Mouse (Mus musculus) hindbrain, embryonic 16.5 days (tissue): ENCODE measurements at regions not wholly inside any gene's neighbourhood (a gene's known extent, or its start where the extent isn't known, plus 50 kb on each side); places are given as distances from the start of the nearest gene placed in this dataset.

ENCODE experiments used
- ATAC-seq: fragments of 200-750 bp; cut with Nextera tagmentation; 2 replicates; pipeline ENCODE4 v1.8.0; 2017; ENCODE audit warnings: moderate TSS enrichment, moderate library complexity
- H3K27ac ChIP-seq: fragments of 300-500 bp; sonication (generic); 2 replicates; pipeline ENCODE4 v1.5.1; 2014; ENCODE audit warnings: low read depth, mild to moderate bottlenecking, control low read depth, low read length, moderate library complexity
- H3K27me3 ChIP-seq: fragments of 300-500 bp; sonication (generic); replicated peaks from 2 replicates; pipeline ENCODE4 v1.6.1; 2014; ENCODE audit warnings: low read length; ENCODE audit not compliant: control insufficient read depth, insufficient read depth
- H3K36me3 ChIP-seq: fragments of 300-500 bp; sonication (generic); 2 replicates; pipeline ENCODE4 v1.6.1; 2014; ENCODE audit warnings: mild to moderate bottlenecking, low read length, moderate library complexity, mixed read lengths; ENCODE audit not compliant: control insufficient read depth, insufficient read depth
- H3K4me1 ChIP-seq: fragments of 300-500 bp; sonication (generic); 2 replicates; pipeline ENCODE4 v1.6.1; 2014; ENCODE audit warnings: low read depth, low read length; ENCODE audit not compliant: control insufficient read depth, insufficient read depth
- H3K4me2 ChIP-seq: fragments of 300-500 bp; sonication (generic); 2 replicates; pipeline ENCODE4 v1.6.1; 2014; ENCODE audit warnings: mild to moderate bottlenecking, low read length, control low read depth, moderate library complexity
- H3K4me3 ChIP-seq: fragments of 300-500 bp; sonication (generic); 2 replicates; pipeline ENCODE4 v1.5.1; 2014; ENCODE audit warnings: mild to moderate bottlenecking, low read length, control low read depth, moderate library complexity
- H3K9ac ChIP-seq: fragments of 300-500 bp; sonication (generic); 2 replicates; pipeline ENCODE4 v1.6.1; 2014; ENCODE audit warnings: low read depth, mild to moderate bottlenecking, control low read depth, low read length, moderate library complexity
- H3K9me3 ChIP-seq: fragments of 300-500 bp; sonication (generic); 2 replicates; pipeline ENCODE4 v1.6.1; 2014; ENCODE audit warnings: mild to moderate bottlenecking, low read length, moderate library complexity; ENCODE audit not compliant: control insufficient read depth
- WGBS: fragments of 180-500 bp; shearing (Covaris S2); extraction: QIAGEN DNeasy Blood & Tissue Kit; methylation state at CpG from one replicate; pipeline ENCODE4 v1.1.7; 2014; 5-methylcytosine and 5-hydroxymethylcytosine counted together

DNA sequence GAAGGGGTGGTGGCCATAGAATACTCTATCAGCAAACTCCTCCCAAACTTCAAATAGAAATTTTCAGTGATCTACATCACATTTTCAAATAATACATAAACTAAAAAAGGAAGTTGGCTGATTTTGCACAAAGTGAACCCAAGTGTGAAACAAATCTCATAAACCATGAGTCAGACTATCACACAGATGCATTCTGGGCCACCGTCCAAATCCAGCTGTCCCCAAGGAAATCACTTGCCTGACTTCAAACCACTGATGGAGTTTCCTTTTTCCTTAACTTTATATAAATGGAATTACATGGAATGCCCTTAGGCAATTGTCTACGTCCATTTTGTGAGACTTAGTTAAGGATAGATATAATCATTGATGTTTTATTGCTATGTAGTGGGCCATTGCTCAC, 702.8 kb downstream of the Hs3st4 start:
- H3K4me2 ChIP-seq = no peak overlapping the region
- H3K4me1 ChIP-seq = no peaks in the 10 kb centered on the region
- ATAC-seq = no peak
- no peaks in the 10 kb centered on the region for H3K27me3 ChIP-seq
- 57% methylated on average over 2 of the region's 2 CpGs for WGBS
- H3K9me3 ChIP-seq = no peaks in the 10 kb centered on the region
- no peak overlapping the region for H3K27ac ChIP-seq
- no peak overlapping the region for H3K4me3 ChIP-seq
- no peak overlapping the region for H3K9ac ChIP-seq
- H3K36me3 ChIP-seq = no peaks in the 10 kb centered on the region

DNA sequence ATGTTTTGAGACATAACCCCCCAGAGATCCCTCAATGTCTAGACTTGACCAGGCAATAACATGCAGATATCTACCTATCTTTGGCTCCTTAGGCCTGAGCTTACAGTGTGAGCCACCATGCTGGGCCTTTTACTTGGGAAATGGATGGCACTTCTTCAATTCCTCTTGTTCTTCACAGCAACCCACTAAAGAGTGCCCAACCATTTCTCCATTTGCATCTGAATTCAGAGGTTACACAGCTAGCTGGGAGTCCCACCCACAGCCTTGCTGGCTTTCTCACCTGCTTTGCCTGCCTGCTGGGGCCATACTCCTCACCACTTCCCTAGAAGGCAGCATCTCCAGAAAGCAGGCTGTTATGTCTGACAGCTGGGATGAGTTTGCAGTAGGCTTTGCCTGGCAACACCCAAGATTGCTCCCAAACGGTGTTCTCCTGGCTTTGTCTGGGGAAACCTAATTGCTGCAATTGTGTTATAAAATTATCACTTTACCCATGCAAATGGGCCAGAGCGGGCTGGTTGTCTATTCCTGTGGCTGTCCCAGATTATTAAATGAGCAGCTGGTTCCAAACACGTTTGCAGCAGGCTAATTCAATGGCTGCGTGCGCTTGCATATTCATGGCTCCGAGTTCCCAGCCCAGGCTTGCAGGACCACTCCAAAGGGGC, 721.6 kb downstream of the Hs3st4 start:
- H3K9me3 ChIP-seq = no peaks in the 10 kb centered on the region
- no peaks in the 10 kb centered on the region for H3K36me3 ChIP-seq
- H3K27ac ChIP-seq = no peak overlapping the region
- H3K27me3 ChIP-seq = no peaks in the 10 kb centered on the region
- no peak overlapping the region for H3K4me3 ChIP-seq
- no peak overlapping the region for H3K4me2 ChIP-seq
- 48% methylated on average over 6 of the region's 6 CpGs for WGBS
- peaks cover 9% of the 10 kb centered on the region for H3K4me1 ChIP-seq
- peak; percentile 20; the same call in 1 of the 2 replicates for ATAC-seq
- H3K9ac ChIP-seq = no peak overlapping the region

DNA sequence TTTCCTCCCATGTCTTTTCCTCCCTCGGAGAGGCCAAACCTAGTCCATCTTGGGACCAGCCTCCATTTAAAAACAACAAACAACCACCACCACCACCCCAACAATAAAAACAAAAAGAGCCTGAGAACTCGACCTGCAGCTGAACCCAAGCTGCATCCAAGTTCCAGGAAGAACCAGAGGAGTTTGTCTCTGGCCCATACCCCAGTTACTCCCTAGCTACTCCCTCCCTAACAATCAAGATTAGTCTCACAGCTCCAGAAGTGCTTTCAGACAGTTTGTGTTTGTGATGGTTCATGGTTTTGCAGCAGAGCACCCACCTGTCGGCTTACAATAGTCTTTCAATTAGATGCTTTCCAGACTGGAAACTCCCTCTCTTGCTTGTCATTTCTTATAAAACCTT, 724.5 kb downstream of the Hs3st4 start:
- Histone ChIP-seq H3K9me3 (no peaks in the 10 kb centered on the region), H3K4me3 (no peak overlapping the region), H3K9ac (no peak overlapping the region), H3K27ac (no peak overlapping the region), H3K27me3 (no peaks in the 10 kb centered on the region), H3K36me3 (no peaks in the 10 kb centered on the region), H3K4me1 (peaks cover 12% of the 10 kb centered on the region), H3K4me2 (no peak overlapping the region)
- no peak for ATAC-seq
- WGBS = 46% methylated on average over 3 of the region's 3 CpGs

DNA sequence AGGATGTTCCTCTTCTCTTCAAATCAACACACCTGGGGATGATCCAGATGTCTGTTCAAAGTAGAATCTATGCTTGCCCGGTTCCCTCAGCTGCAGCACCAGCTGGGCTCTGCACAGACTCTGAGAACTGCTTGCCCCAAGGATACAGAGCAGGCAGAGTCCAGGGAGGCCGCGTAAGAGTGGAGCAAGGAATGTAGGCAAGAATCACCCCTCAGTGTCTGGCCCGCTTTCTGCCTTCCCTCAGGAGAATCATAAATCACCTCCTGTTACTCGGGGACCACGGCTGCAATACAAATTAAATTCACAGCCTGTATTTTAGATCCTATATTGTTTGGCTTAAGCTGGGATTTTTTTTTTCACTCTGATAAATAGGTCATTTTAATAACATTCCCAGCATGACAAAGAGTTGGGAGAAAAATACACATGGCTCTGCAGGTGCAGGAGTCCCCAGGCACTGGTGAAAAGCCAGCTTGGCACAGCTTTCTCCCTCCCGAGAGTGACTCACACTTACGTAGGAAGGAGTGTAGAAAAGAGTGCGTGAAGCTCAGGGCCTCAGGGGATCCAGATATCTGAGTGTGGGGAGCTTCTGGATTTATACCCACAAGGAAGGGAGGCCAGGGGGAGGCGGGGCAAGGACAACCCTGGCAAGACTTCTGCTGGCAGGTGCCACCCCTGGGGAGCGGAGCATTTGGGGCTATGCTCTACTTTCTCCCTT, 726.3 kb downstream of the Hs3st4 start:
- no peak overlapping the region for H3K27ac ChIP-seq
- WGBS = 34% methylated on average over 11 of the region's 11 CpGs
- ATAC-seq = peak; percentile 54; the same call in 1 of the 2 replicates

DNA sequence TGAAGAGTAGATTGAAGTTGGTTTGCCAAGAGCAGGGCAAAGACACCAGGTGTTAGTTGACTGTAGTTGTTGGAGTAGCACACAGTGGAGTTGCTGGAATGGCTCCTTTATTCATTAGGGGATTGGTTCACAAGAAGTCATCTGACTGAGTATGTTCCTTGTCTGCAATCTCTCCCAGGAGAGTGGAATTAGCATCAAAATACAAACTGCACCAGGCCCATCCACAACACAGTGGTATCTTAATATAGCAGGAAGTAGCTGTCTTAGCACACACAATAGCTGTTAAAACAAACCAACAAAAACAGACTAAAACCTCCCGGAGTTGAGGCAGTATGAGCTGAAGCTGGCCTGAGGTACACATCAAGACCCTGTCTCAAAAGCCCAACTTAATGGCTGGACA, 723.5 kb upstream of the Kdm8 start:
- ATAC-seq = no peak
- H3K4me2 ChIP-seq = no peak overlapping the region
- no peak overlapping the region for H3K9ac ChIP-seq
- no peaks in the 10 kb centered on the region for H3K9me3 ChIP-seq
- WGBS = 39% methylated on average over 1 of the region's 1 CpGs
- H3K4me1 ChIP-seq = no peaks in the 10 kb centered on the region
- no peak overlapping the region for H3K27ac ChIP-seq
- H3K36me3 ChIP-seq = no peaks in the 10 kb centered on the region
- H3K4me3 ChIP-seq = no peak overlapping the region
- no peaks in the 10 kb centered on the region for H3K27me3 ChIP-seq

More for the DNA sequence above, 726.3 kb downstream of the Hs3st4 start:
- Histone ChIP-seq H3K9ac (no peak overlapping the region; the same call in 1 of the 2 replicates), H3K36me3 (no peaks in the 10 kb centered on the region), H3K27me3 (no peaks in the 10 kb centered on the region), H3K4me2 (no peak overlapping the region), H3K4me1 (peaks cover 12% of the 10 kb centered on the region), H3K9me3 (no peaks in the 10 kb centered on the region), H3K4me3 (no peak overlapping the region)

DNA sequence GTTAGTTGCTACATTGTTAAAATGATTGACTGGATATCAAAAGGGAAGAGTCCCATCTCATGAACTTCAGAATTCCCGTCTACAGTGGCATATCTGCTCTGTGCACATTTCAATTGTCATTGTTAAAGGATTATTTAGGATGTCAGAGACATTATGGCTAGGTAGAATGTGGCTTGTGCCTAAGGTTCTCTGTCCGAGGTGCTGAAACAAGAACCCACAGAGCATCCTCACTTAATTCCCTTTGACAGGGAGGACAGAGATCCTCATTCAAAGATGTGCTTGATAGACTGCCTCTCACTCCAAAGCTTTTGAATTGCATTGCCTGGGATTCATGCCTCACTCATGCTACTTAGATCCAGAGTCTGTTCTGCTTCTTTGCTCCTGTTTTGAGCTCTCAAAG, 702.4 kb upstream of the Kdm8 start:
- H3K27ac ChIP-seq = no peak overlapping the region
- no peaks in the 10 kb centered on the region for H3K9me3 ChIP-seq
- H3K36me3 ChIP-seq = no peaks in the 10 kb centered on the region
- no peak for ATAC-seq
- no peaks in the 10 kb centered on the region for H3K27me3 ChIP-seq
- no peak overlapping the region for H3K4me3 ChIP-seq
- H3K9ac ChIP-seq = no peak overlapping the region
- H3K4me2 ChIP-seq = no peak overlapping the region
- 15% methylated on average over 2 of the region's 2 CpGs for WGBS
- H3K4me1 ChIP-seq = no peaks in the 10 kb centered on the region

DNA sequence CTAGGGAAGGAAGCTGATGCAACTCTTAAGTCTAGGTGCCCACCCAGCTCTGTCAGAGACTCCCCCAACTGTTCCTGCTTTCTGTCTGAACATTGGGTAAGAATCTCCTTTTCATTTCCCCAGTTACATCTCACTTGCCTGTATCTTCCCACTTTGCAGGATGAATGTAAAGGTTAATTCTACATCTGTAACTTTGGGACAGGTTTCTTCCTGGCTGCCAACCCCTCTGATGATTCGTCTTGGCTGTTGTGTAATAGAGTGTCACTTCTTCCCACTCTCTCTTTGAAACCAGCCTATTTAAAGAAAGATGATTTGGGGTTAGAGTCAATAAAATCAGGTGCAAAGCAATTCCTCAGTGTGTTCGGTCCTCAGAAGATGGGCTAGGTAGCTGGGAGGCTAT, 698.2 kb upstream of the Kdm8 start:
- H3K27ac ChIP-seq = no peak overlapping the region
- WGBS = 83% methylated on average over 2 of the region's 2 CpGs
- H3K9me3 ChIP-seq = no peaks in the 10 kb centered on the region
- ATAC-seq = no peak
- no peak overlapping the region for H3K4me2 ChIP-seq
- H3K4me3 ChIP-seq = no peak overlapping the region
- H3K9ac ChIP-seq = no peak overlapping the region
- no peaks in the 10 kb centered on the region for H3K4me1 ChIP-seq
- H3K36me3 ChIP-seq = no peaks in the 10 kb centered on the region
- no peaks in the 10 kb centered on the region for H3K27me3 ChIP-seq

DNA sequence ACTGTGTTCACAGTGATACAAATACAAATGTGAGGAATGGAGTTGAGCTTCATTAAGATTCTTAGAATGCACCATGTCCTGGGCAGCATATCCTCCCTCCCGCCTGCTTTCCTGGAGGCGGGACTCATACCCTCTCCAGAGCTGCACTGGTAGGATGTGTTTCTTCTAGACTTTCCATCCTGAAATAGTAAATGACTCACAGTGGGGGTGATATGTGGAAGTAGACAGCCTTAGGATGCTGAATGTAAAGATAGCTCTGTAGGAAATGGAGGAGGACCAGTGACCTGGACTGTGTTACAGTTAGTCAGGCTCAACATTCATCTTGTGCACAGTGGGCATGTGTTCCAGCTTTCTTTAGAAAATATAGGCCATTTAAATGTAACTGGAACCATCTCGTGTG, 696.1 kb upstream of the Kdm8 start:
- Histone ChIP-seq H3K27ac (no peak overlapping the region), H3K36me3 (no peaks in the 10 kb centered on the region), H3K9ac (no peak overlapping the region), H3K4me3 (no peak overlapping the region), H3K4me1 (no peaks in the 10 kb centered on the region), H3K27me3 (no peaks in the 10 kb centered on the region), H3K9me3 (no peaks in the 10 kb centered on the region), H3K4me2 (no peak overlapping the region)
- 83% methylated on average over 3 of the region's 3 CpGs for WGBS
- no peak for ATAC-seq

DNA sequence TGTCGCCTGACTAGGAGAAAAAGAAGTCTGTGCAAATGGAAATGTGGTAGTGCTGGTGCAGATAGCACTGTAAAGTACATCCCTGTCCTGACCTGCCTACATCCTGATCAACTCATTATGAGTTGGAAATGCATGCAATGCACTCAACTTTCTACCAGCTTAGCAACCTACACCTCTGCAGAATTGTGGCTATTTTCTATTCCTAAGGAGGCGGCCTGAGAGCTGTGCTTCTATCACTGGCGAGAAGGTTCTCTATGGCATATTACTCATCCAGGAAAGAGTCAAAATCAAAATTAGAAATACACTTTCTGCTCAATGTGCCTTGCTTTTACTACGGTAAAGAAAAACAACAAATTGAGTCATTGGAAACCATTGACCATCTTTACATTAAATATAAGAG, 685.4 kb upstream of the Kdm8 start:
- Histone ChIP-seq H3K9ac (no peak overlapping the region), H3K27ac (no peak overlapping the region), H3K4me3 (no peak overlapping the region), H3K36me3 (no peaks in the 10 kb centered on the region), H3K4me2 (no peak overlapping the region), H3K9me3 (no peaks in the 10 kb centered on the region), H3K27me3 (no peaks in the 10 kb centered on the region), H3K4me1 (no peaks in the 10 kb centered on the region)
- no peak for ATAC-seq
- WGBS = 95% methylated on average over 4 of the region's 4 CpGs
